Mouse (Mus musculus) spleen, postnatal 10 days (tissue): ENCODE measurements at regions not wholly inside any gene's neighbourhood (a gene's known extent, or its start where the extent isn't known, plus 50 kb on each side); places are given as distances from the start of the nearest gene placed in this dataset.
"Not testable (repeated sequence)": the region's sequence is repeated elsewhere in the genome, so short reads cannot be mapped to it uniquely, and the experiment has no call there.

Source experiments
- DNase-seq, 2 experiments: peaks; one replicate each; pipeline ENCODE4 v3.0.0; 2021 to 2022; ENCODE audit warnings: low spot score in 2 of 2

DNA sequence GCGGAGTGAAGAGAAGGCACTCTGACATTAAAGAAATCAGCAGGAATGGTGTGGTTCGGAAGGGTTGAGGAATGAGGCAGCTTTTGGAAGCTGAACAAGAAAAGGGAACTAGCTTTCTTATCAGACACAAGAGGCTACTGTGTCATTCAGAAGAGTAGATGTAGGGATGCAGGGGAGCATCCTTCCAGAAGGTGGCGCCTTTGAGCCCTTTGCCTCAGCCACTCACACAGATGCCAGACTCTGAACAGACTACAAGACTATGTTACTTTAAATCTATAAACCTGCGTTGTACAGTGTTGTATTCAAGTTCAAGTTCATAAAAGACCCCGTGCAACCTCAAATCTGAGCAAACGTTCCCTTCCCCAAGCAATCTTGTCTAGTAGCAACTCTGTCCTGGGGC lies 128.9 kb downstream of the Kap start:
- not testable (repeated sequence) for DNase-seq

DNA sequence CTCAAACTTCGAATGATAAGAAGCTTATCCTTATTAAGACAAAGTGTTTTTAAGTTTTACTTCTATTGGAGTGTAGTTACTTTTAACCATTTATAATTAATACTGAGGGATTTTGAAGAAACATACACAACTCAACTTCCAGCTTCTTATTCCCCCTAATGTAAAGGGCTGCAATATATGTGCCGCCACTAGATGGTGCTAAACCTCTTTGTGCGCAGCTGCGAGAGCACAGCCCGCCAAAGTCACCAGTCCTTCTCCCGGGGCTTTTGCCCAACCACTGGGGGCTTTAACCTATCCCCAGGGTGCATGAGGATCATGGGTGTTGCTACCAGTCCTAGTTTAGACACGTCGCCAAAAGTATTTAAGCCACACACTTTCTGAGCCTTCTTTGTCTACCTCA lies 146.8 kb downstream of the Kap start:
- peak in 1 of 2 experiments; percentile 39 for DNase-seq

DNA sequence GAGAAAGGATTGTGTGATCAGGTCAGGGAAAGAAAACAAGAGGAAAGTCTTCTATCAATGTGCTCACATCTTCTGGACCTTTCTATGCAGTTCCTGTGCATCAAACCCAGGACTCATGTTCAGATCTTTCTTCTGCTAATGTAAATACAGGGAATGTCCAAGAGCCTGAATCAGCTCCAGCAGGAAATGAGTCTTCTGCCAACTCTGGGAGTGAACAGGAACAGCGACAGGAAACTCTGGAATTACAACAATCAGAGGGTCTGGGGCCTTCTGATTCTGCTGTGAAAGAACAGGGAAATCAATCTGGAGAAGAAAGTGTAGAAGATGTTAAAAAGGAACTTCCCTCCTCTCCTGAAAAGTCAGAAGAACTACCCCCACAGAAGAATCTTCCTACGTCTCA lies 151.9 kb downstream of the Kap start:
- no peak for DNase-seq
